Comparison of ENCODE assay signal across 15 mouse cellular contexts in genomic region chr17:8698793-8699192, GRCm38 (mm10).
"Had no signal": no experiment of that assay in that cellular context is flagged by ENCODE, and none has a peak within 500 bp of the region (broad histone marks: within the 10 kb centered on the region; RNA-seq: fewer than 3 reads in every experiment).

No protein-coding gene starts in this region.

- H3K9ac ChIP-seq: limb, embryonic 12.5 days; liver, embryonic 15.5 days; midbrain, embryonic 15.5 days; neural tube, embryonic 12.5 days had no signal

- H3K4me1 ChIP-seq: liver, embryonic 15.5 days; midbrain, embryonic 15.5 days; neural tube, embryonic 12.5 days had no signal

- DNase-seq: liver; lung, adult 2 months; lung, postnatal 36 days; thymus, adult 18-20 months; thymus, postnatal 14 days had no signal

- H3K27me3 ChIP-seq: limb, embryonic 12.5 days; liver, embryonic 15.5 days; midbrain, embryonic 15.5 days; neural tube, embryonic 12.5 days had no signal

- H3K27ac ChIP-seq: layer of hippocampus, adult 2 months; liver, embryonic 15.5 days; midbrain, embryonic 15.5 days; neural tube, embryonic 12.5 days; stomach, postnatal 0 days had no signal

- H3K4me3 ChIP-seq: layer of hippocampus, adult 2 months; limb, embryonic 12.5 days; liver, embryonic 15.5 days; midbrain, embryonic 15.5 days; neural tube, embryonic 12.5 days had no signal

- H3K36me3 ChIP-seq: limb, embryonic 12.5 days; liver, embryonic 15.5 days; midbrain, embryonic 15.5 days; neural tube, embryonic 12.5 days had no signal

- H3K9me3 ChIP-seq: liver, embryonic 15.5 days; midbrain, embryonic 15.5 days; neural tube, embryonic 12.5 days had no signal

- H3K4me2 ChIP-seq: limb, embryonic 12.5 days; liver, embryonic 15.5 days; midbrain, embryonic 11.5 days; midbrain, embryonic 15.5 days; neural tube, embryonic 12.5 days had no signal

- ATAC-seq: inflammation-experienced regulatory T-cells, adult 6 months; intestine, postnatal 0 days; lung, postnatal 0 days; midbrain, embryonic 15.5 days had no signal
